Mouse (Mus musculus): ENCODE measurements around the gene P2ry14. TPM values are rescaled to one million over a fixed set of nuclear protein-coding genes. Genes with fewer than 3 reads are reported as not detected.
A peak's percentile ranks its signal among the peaks of the same experiment; 100 is the strongest.

The P2ry14 gene
- polyA plus RNA-seq, 1 experiment from 2014 or later, result 1.6 TPM

- H3K36me3 ChIP-seq, result no peaks in the 10 kb centered on the region
- no peak overlapping the region for H3K27ac ChIP-seq
- no peak overlapping the region for H3K4me3 ChIP-seq
- 41% methylated on average over 2 of the region's 2 CpGs for WGBS
- no peaks in the 10 kb centered on the region for H3K9me3 ChIP-seq
- H3K4me1 ChIP-seq, result no peaks in the 10 kb centered on the region
- H3K9ac ChIP-seq, result no peak overlapping the region
- no peak for ATAC-seq (ENCODE audit: low FRiP score, low read depth)
- H3K4me2 ChIP-seq (replicated peaks), result no peak overlapping the region
- H3K27me3 ChIP-seq, result no peaks in the 10 kb centered on the region
These were observed 16.7 kb upstream of the P2ry14 start for GRCm38 (mm10) chr3:59169921-59170627.

- no peak overlapping the region for H3K9ac ChIP-seq
- 69% methylated on average over 4 of the region's 4 CpGs for WGBS
These were observed 15.8 kb upstream of the P2ry14 start for GRCm38 (mm10) chr3:59169215-59169614.

GRCm38 (mm10) chr3:59168476-59168875 lies 15.1 kb upstream of the P2ry14 start:
- H3K9ac ChIP-seq, result no peak overlapping the region
- H3K4me2 ChIP-seq (replicated peaks), result no peak overlapping the region
- H3K27ac ChIP-seq, result no peak overlapping the region
- H3K9me3 ChIP-seq, result no peaks in the 10 kb centered on the region
- no peak overlapping the region for H3K4me3 ChIP-seq
- H3K4me1 ChIP-seq, result no peaks in the 10 kb centered on the region
- no peaks in the 10 kb centered on the region for H3K27me3 ChIP-seq
- 84% methylated on average over 6 of the region's 6 CpGs for WGBS
- ATAC-seq (ENCODE audit: low FRiP score, low read depth), result no peak
- H3K36me3 ChIP-seq, result no peaks in the 10 kb centered on the region

More at GRCm38 (mm10) chr3:59169215-59169614, 15.8 kb upstream of the P2ry14 start:
- Histone ChIP-seq H3K9me3 (no peaks in the 10 kb centered on the region), H3K4me1 (no peaks in the 10 kb centered on the region), H3K27me3 (no peaks in the 10 kb centered on the region), H3K4me2 (replicated peaks) (no peak overlapping the region), H3K4me3 (no peak overlapping the region), H3K36me3 (no peaks in the 10 kb centered on the region), H3K27ac (no peak overlapping the region)
- ATAC-seq (ENCODE audit: low FRiP score, low read depth), result no peak

DNA sequence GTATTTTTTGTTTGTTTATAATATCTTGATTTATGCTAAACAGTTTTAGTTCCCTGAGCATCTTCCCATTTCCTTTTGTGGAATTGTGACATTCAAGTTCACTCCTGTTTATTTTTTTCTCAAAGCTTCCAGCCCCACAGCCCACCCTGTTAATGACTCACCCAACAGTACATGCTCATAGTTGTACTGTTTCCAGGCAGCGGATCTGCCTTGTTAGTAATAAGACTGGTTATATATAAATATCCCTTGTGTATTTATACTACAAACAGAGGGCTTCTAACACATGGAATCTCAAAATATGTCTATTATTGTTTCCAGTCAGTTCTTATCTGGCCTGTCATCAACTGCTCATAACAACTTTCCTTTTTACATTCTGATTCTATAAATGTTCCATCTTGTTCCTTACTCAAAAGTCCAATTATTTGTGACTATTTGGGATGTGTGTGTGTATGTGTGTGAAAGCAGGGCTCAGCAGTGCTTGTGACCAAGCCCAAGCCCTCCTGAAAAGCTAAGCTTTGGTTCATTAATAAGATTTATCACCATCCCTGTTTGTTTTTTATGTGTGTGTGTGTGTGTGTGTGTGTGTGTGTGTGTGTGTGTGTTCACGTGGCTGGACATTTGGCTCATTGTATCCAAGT lies 14.1 kb upstream of the P2ry14 start:
- Histone ChIP-seq H3K36me3 (no peaks in the 10 kb centered on the region), H3K27ac (no peak overlapping the region)
- WGBS, result 63% methylated on average over 2 of the region's 2 CpGs

DNA sequence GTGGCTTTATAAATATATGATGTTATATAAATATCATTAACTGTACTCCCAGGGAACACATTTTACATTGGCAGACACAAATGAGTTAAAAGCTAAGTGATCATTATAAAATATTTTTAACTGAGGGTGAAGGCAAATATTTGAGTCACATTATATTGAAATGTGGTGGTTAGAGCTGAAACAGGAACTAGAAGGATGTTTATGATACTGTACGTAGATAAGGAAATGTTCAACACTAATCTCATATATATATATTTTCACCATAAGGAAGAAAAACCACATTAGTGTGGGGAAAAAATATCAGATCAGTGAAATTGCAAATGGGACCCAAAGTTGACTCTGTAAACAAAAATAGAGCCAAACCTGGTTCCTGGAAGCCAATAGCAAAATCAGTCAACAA lies 7.0 kb upstream of the P2ry14 start:
- no peaks in the 10 kb centered on the region for H3K27me3 ChIP-seq
- H3K9me3 ChIP-seq, result no peaks in the 10 kb centered on the region
- H3K4me2 ChIP-seq (replicated peaks), result no peak overlapping the region
- 75% methylated on average over 1 of the region's 1 CpGs for WGBS
- H3K27ac ChIP-seq, result no peak overlapping the region
- H3K4me1 ChIP-seq, result no peaks in the 10 kb centered on the region
- H3K4me3 ChIP-seq, result no peak overlapping the region
- no peak for ATAC-seq (ENCODE audit: low FRiP score, low read depth)
- no peak overlapping the region for H3K9ac ChIP-seq
- H3K36me3 ChIP-seq, result no peaks in the 10 kb centered on the region

More for the DNA sequence above, 14.1 kb upstream of the P2ry14 start:
- no peak overlapping the region for H3K4me2 ChIP-seq (replicated peaks)
- no peaks in the 10 kb centered on the region for H3K4me1 ChIP-seq
- no peak overlapping the region for H3K9ac ChIP-seq
- H3K9me3 ChIP-seq, result no peaks in the 10 kb centered on the region
- H3K4me3 ChIP-seq, result no peak overlapping the region
- ATAC-seq (ENCODE audit: low FRiP score, low read depth), result no peak
- no peaks in the 10 kb centered on the region for H3K27me3 ChIP-seq

GRCm38 (mm10) chr3:59157048-59157447 lies 3.6 kb upstream of the P2ry14 start:
- Histone ChIP-seq H3K27ac (no peak overlapping the region), H3K27me3 (no peaks in the 10 kb centered on the region), H3K36me3 (no peaks in the 10 kb centered on the region), H3K9me3 (no peaks in the 10 kb centered on the region), H3K9ac (no peak overlapping the region), H3K4me3 (no peak overlapping the region), H3K4me2 (replicated peaks) (no peak overlapping the region), H3K4me1 (peaks cover 3% of the 10 kb centered on the region; the same call in 1 of the 2 replicates)
- ATAC-seq (ENCODE audit: low FRiP score, low read depth), result no peak
- 94% methylated on average over 5 of the region's 5 CpGs for WGBS

DNA sequence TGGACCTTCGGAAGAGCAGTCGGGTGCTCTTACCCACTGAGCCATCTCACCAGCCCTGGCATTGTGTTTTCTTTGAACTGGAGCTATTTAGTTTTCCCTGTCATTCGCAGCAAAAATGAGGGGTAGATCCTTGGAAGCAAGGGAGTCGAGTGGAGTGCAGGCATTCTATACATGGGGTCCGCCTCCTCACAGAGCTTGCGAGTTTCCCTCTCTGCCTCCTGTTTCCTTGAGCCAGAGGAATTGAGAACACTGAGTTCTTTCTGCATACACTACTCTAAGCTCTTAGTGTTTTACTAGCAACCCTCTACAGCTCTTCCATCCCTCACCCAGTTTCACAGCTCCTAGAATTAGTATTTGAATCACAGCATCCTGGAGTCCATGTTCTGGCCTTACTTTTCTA lies 2.0 kb upstream of the P2ry14 start:
- Histone ChIP-seq H3K36me3 (no peaks in the 10 kb centered on the region), H3K4me1 (peaks cover 3% of the 10 kb centered on the region; the same call in 1 of the 2 replicates), H3K4me2 (replicated peaks) (no peak overlapping the region), H3K9ac (no peak overlapping the region), H3K4me3 (no peak overlapping the region), H3K27me3 (no peaks in the 10 kb centered on the region), H3K27ac (no peak overlapping the region), H3K9me3 (no peaks in the 10 kb centered on the region)
- WGBS, result 86% methylated on average over 6 of the region's 6 CpGs
- no peak for ATAC-seq (ENCODE audit: low FRiP score, low read depth)

GRCm38 (mm10) chr3:59154888-59155287 lies 1.5 kb upstream of the P2ry14 start:
- no peak overlapping the region for H3K4me2 ChIP-seq (replicated peaks)
- 49% methylated on average over 2 of the region's 2 CpGs for WGBS
- ATAC-seq (ENCODE audit: low FRiP score, low read depth), result no peak

GRCm38 (mm10) chr3:59150624-59151023 lies 2.8 kb downstream of the P2ry14 start:
- Histone ChIP-seq H3K9me3 (no peaks in the 10 kb centered on the region), H3K9ac (no peak overlapping the region), H3K36me3 (no peaks in the 10 kb centered on the region), H3K27me3 (no peaks in the 10 kb centered on the region), H3K4me3 (no peak overlapping the region), H3K4me2 (replicated peaks) (no peak overlapping the region), H3K27ac (no peak overlapping the region), H3K4me1 (peaks cover 3% of the 10 kb centered on the region; the same call in 1 of the 2 replicates)
- 99% methylated on average over 2 of the region's 2 CpGs for WGBS
- ATAC-seq (ENCODE audit: low FRiP score, low read depth), result no peak

More at GRCm38 (mm10) chr3:59154888-59155287, 1.5 kb upstream of the P2ry14 start:
- Histone ChIP-seq H3K9ac (no peak overlapping the region), H3K4me1 (peaks cover 3% of the 10 kb centered on the region; the same call in 1 of the 2 replicates), H3K9me3 (no peaks in the 10 kb centered on the region), H3K27ac (no peak overlapping the region), H3K27me3 (no peaks in the 10 kb centered on the region), H3K4me3 (no peak overlapping the region), H3K36me3 (no peaks in the 10 kb centered on the region)

DNA sequence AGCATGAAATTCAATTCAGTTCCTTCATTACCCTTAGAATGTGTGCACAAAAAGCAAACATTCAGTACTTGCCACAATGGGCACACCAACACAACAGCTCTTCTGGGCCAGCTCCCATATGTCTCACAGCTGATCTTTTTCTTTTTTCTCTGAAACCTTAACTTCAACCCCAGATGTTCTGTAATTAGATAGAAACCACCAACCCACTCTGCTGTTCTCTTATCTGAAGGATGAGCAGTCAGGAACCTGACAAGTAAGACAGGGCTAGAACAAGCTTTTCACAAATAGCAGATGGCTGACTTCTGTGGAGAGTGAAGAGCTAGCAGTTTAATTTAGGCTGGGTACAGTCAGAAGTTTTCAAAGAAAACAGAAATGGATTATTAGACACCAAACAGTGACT lies 3.8 kb downstream of the P2ry14 start:
- Histone ChIP-seq H3K4me2 (replicated peaks) (no peak overlapping the region), H3K36me3 (no peaks in the 10 kb centered on the region), H3K4me3 (no peak overlapping the region), H3K27me3 (no peaks in the 10 kb centered on the region), H3K9ac (no peak overlapping the region), H3K4me1 (peaks cover 3% of the 10 kb centered on the region; the same call in 1 of the 2 replicates), H3K9me3 (no peaks in the 10 kb centered on the region), H3K27ac (no peak overlapping the region)
- no peak for ATAC-seq (ENCODE audit: low FRiP score, low read depth)

DNA sequence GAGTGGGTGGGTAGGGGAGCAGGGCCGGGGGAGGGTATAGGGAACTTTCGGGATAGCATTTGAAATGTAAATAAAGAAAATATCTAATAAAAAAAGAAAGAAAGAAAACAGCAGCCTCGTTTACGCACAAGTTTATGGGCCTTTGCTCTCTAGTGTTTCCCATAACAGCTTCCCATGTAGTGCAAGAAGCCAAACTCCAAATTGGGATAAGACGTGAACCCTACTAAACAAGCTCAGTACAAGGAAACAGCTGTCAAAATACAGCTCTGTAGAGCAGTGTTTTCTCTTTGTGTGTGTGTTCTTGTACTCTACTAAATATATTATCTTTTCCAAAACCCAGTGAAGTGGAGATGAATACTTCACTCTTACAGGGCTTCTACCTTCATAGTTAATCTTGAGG lies 8.2 kb downstream of the P2ry14 start:
- Histone ChIP-seq H3K4me1 (no peaks in the 10 kb centered on the region), H3K4me3 (no peak overlapping the region), H3K27me3 (no peaks in the 10 kb centered on the region), H3K9me3 (no peaks in the 10 kb centered on the region), H3K9ac (no peak overlapping the region), H3K27ac (no peak overlapping the region), H3K4me2 (replicated peaks) (no peak overlapping the region), H3K36me3 (no peaks in the 10 kb centered on the region)
- ATAC-seq (ENCODE audit: low FRiP score, low read depth), result peak; percentile 44; the same call in 1 of the 2 replicates
- WGBS, result 28% methylated on average over 5 of the region's 5 CpGs

DNA sequence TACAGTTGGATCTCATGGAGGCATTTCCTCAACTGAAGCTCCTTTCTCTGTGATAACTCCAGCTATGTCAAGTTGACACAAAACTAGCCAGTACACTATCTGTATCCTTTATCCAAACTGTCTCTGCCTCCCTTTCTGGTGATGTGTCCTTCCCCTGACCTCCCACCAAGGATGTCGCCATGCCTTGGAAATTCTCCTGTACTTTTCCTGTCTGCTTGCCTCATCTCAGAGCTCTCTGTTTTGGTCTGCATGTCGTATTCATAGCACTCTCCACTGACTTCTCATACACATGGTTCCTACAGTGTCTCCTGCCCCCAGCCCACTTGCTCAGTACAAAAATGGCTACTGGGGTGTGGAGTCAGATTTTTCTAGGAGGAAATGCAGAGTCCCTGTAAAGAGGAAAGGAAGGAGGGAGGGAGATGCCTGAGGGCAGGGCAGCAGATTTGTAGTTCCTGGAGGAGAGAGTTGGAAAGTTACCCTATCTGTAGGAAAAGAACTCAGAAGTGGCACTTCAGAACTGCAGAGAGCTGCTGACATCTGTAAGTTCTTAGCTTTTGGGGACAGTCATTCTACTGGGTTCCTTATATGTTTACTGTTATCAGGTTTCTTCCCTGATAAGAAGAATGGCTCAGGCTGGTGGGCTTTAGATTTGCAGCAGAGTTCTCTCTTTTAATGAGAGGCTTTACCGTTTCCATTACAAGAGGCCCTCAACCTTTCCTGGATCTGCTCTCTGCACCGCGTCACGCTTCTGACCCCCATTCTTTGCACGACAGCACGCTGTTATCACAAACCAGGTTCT lies 11.7 kb downstream of the P2ry14 start:
- Histone ChIP-seq H3K4me3 (no peak overlapping the region), H3K4me2 (replicated peaks) (no peak overlapping the region), H3K36me3 (no peaks in the 10 kb centered on the region)

More for the DNA sequence above, 11.7 kb downstream of the P2ry14 start:
- no peak for ATAC-seq (ENCODE audit: low FRiP score, low read depth)
- WGBS, result 66% methylated on average over 8 of the region's 8 CpGs
- no peak overlapping the region for H3K9ac ChIP-seq
- no peaks in the 10 kb centered on the region for H3K9me3 ChIP-seq
- no peaks in the 10 kb centered on the region for H3K4me1 ChIP-seq
- no peak overlapping the region for H3K27ac ChIP-seq
- H3K27me3 ChIP-seq, result no peaks in the 10 kb centered on the region

All from limb, embryonic 13.5 days (tissue).